Mouse (Mus musculus): ENCODE data around the gene Tspear. TPM values are rescaled to one million over a fixed set of nuclear protein-coding genes. Genes with fewer than 3 reads are reported as not detected.

Gene Tspear
- polyA plus RNA-seq, 1 experiment: 1.3 TPM

DNA sequence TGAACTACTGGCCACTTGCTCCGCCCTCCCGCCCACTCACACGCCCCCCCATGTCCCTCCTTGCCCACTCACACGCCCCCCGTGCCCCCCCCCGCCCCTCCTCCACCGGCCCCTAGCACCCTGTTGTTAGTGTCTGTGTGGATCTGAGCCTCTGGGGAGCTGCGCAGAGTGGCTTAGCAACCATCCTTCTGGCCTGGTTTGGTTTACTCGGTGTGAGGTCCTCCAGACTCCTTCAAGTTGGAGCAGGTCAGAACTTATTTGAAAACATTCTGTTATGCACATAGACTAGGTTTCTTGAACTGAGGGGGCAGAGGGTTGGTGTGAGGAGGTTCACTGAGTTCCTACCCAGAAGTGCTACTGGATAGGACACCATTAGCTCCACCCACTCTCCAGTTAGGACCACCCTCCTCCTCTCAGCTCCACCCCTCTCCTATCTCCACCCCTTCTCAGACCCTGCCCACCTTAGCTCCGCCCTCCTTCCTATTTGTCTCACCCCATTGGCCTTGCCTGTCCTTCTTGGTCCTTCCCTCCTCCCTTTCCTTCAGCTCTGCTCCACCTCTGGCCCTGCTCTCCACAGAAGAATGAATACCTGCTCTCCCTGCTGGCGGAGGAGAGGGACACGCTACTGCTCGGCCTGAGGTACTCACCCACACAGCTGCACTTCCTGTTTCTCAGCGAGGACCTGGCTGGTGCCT is 177.8 kb downstream of the Tspear start:
- Histone ChIP-seq H3K27ac (ENCODE audit: control insufficient read depth, insufficient read depth, low read length) (no peak overlapping the region), H3K4me1 (replicated peaks; ENCODE audit: control insufficient read depth, insufficient read depth, low read length) (peaks cover 8% of the 10 kb centered on the region; the same call in 1 of the 2 replicates), H3K36me3 (ENCODE audit: control insufficient read depth, insufficient read depth, low read length) (no peaks in the 10 kb centered on the region), H3K27me3 (ENCODE audit: control insufficient read depth, insufficient read depth, low read length) (no peaks in the 10 kb centered on the region), H3K4me3 (ENCODE audit: control insufficient read depth, insufficient read depth, low read length) (peak overlapping the region; percentile 33)
- TF ChIP-seq CTCF (IDR thresholded peaks at IDR 0.05; ENCODE audit: borderline replicate concordance, control insufficient read depth, extremely low read depth, insufficient read depth, low read length, poor library complexity) (no peak), POLR2A (IDR thresholded peaks at IDR 0.05; ENCODE audit: control insufficient read depth, extremely low read depth, insufficient read depth, low read length, poor library complexity) (no peak)
- 32% methylated on average over 14 of the region's 14 CpGs for WGBS
- peak; percentile 44 for DNase-seq

DNA sequence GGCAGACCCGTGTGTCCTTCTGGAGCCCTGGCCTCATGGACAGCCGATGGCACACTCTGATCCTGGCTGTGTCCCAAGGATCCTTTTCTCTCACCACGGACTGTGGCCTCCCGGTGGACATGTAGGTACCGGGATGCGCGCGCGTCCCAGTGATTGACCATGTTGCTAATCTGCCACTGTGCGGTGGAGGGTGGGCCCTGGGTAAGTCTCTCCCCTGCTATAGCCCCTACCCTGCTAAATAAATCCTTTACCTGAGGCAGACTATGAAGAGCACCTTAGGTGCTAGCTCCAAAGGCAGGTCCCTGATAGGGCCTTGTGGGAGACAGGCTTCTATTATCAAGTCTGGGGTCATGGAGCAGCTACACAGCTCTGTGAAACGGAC is 178.4 kb downstream of the Tspear start:
- no peaks in the 10 kb centered on the region for H3K36me3 ChIP-seq (ENCODE audit: control insufficient read depth, insufficient read depth, low read length)
- WGBS: 43% methylated on average over 11 of the region's 11 CpGs
- peak overlapping the region; percentile 33 for H3K4me3 ChIP-seq (ENCODE audit: control insufficient read depth, insufficient read depth, low read length)
- TF ChIP-seq POLR2A (IDR thresholded peaks at IDR 0.05; ENCODE audit: control insufficient read depth, extremely low read depth, insufficient read depth, low read length, poor library complexity): no peak
- no peak for TF ChIP-seq CTCF (IDR thresholded peaks at IDR 0.05; ENCODE audit: borderline replicate concordance, control insufficient read depth, extremely low read depth, insufficient read depth, low read length, poor library complexity)
- DNase-seq: no peak
- H3K4me1 ChIP-seq (replicated peaks; ENCODE audit: control insufficient read depth, insufficient read depth, low read length): peaks cover 8% of the 10 kb centered on the region; the same call in 1 of the 2 replicates
- H3K27me3 ChIP-seq (ENCODE audit: control insufficient read depth, insufficient read depth, low read length): no peaks in the 10 kb centered on the region
- no peak overlapping the region for H3K27ac ChIP-seq (ENCODE audit: control insufficient read depth, insufficient read depth, low read length)

GRCm38 (mm10) chr10:77867546-77867945 is 181.2 kb downstream of the Tspear start:
- 79% methylated on average over 1 of the region's 1 CpGs for WGBS
- H3K27me3 ChIP-seq (ENCODE audit: control insufficient read depth, insufficient read depth, low read length): no peaks in the 10 kb centered on the region
- TF ChIP-seq CTCF (IDR thresholded peaks at IDR 0.05; ENCODE audit: borderline replicate concordance, control insufficient read depth, extremely low read depth, insufficient read depth, low read length, poor library complexity) (no peak), POLR2A (IDR thresholded peaks at IDR 0.05; ENCODE audit: control insufficient read depth, extremely low read depth, insufficient read depth, low read length, poor library complexity) (no peak)

GRCm38 (mm10) chr10:77869651-77870050 is 183.3 kb downstream of the Tspear start:
- DNase-seq: no peak
- TF ChIP-seq CTCF (IDR thresholded peaks at IDR 0.05; ENCODE audit: borderline replicate concordance, control insufficient read depth, extremely low read depth, insufficient read depth, low read length, poor library complexity) (no peak), POLR2A (IDR thresholded peaks at IDR 0.05; ENCODE audit: control insufficient read depth, extremely low read depth, insufficient read depth, low read length, poor library complexity) (no peak)
- H3K36me3 ChIP-seq (ENCODE audit: control insufficient read depth, insufficient read depth, low read length): no peaks in the 10 kb centered on the region
- no peak overlapping the region for H3K27ac ChIP-seq (ENCODE audit: control insufficient read depth, insufficient read depth, low read length)
- H3K4me1 ChIP-seq (replicated peaks; ENCODE audit: control insufficient read depth, insufficient read depth, low read length): peaks cover 4% of the 10 kb centered on the region; the same call in 1 of the 2 replicates
- no peak overlapping the region for H3K4me3 ChIP-seq (ENCODE audit: control insufficient read depth, insufficient read depth, low read length)
- 94% methylated on average over 7 of the region's 7 CpGs for WGBS
- H3K27me3 ChIP-seq (ENCODE audit: control insufficient read depth, insufficient read depth, low read length): no peaks in the 10 kb centered on the region

More at GRCm38 (mm10) chr10:77867546-77867945, 181.2 kb downstream of the Tspear start:
- H3K27ac ChIP-seq (ENCODE audit: control insufficient read depth, insufficient read depth, low read length): no peak overlapping the region
- no peak for DNase-seq
- H3K4me3 ChIP-seq (ENCODE audit: control insufficient read depth, insufficient read depth, low read length): no peak overlapping the region
- peaks cover 8% of the 10 kb centered on the region; the same call in 1 of the 2 replicates for H3K4me1 ChIP-seq (replicated peaks; ENCODE audit: control insufficient read depth, insufficient read depth, low read length)
- no peaks in the 10 kb centered on the region for H3K36me3 ChIP-seq (ENCODE audit: control insufficient read depth, insufficient read depth, low read length)

GRCm38 (mm10) chr10:77878985-77879384 is 192.6 kb downstream of the Tspear start:
- Histone ChIP-seq H3K4me1 (replicated peaks; ENCODE audit: control insufficient read depth, insufficient read depth, low read length) (peaks cover 5% of the 10 kb centered on the region), H3K36me3 (ENCODE audit: control insufficient read depth, insufficient read depth, low read length) (no peaks in the 10 kb centered on the region), H3K27me3 (ENCODE audit: control insufficient read depth, insufficient read depth, low read length) (no peaks in the 10 kb centered on the region), H3K27ac (ENCODE audit: control insufficient read depth, insufficient read depth, low read length) (no peak overlapping the region), H3K4me3 (ENCODE audit: control insufficient read depth, insufficient read depth, low read length) (no peak overlapping the region)
- 78% methylated on average over 6 of the region's 6 CpGs for WGBS
- peak; percentile 44 for DNase-seq
- no peak for TF ChIP-seq CTCF (IDR thresholded peaks at IDR 0.05; ENCODE audit: borderline replicate concordance, control insufficient read depth, extremely low read depth, insufficient read depth, low read length, poor library complexity)
- no peak for TF ChIP-seq POLR2A (IDR thresholded peaks at IDR 0.05; ENCODE audit: control insufficient read depth, extremely low read depth, insufficient read depth, low read length, poor library complexity)

- no peak overlapping the region for H3K27ac ChIP-seq (ENCODE audit: control insufficient read depth, insufficient read depth, low read length)
- no peaks in the 10 kb centered on the region for H3K36me3 ChIP-seq (ENCODE audit: control insufficient read depth, insufficient read depth, low read length)
- TF ChIP-seq CTCF (IDR thresholded peaks at IDR 0.05; ENCODE audit: borderline replicate concordance, control insufficient read depth, extremely low read depth, insufficient read depth, low read length, poor library complexity): no peak
- no peak for TF ChIP-seq POLR2A (IDR thresholded peaks at IDR 0.05; ENCODE audit: control insufficient read depth, extremely low read depth, insufficient read depth, low read length, poor library complexity)
- H3K27me3 ChIP-seq (ENCODE audit: control insufficient read depth, insufficient read depth, low read length): no peaks in the 10 kb centered on the region
- DNase-seq: no peak
- WGBS: 19% methylated on average over 3 of the region's 3 CpGs
- no peak overlapping the region for H3K4me3 ChIP-seq (ENCODE audit: control insufficient read depth, insufficient read depth, low read length)
- peaks cover 5% of the 10 kb centered on the region for H3K4me1 ChIP-seq (replicated peaks; ENCODE audit: control insufficient read depth, insufficient read depth, low read length)
Observed at GRCm38 (mm10) chr10:77880305-77880704, 193.9 kb downstream of the Tspear start.

All from thymus, adult 2 months (tissue).